Mouse (Mus musculus) testis, postnatal 10 days (tissue): Measurements from ENCODE around the gene Ndufv1.

ENCODE experiments used
- DNase-seq: peaks from one replicate; pipeline ENCODE4 v3.0.0; 2021; ENCODE audit warnings: low spot score

The Ndufv1 gene

GRCm38 (mm10) chr19:4001752-4002151 lies 10.9 kb downstream of the Ndufv1 start:
- peak; percentile 38 for DNase-seq

GRCm38 (mm10) chr19:4000949-4001525 lies 11.6 kb downstream of the Ndufv1 start:
- DNase-seq, result no peak

- DNase-seq, result peak; percentile 95
These were observed 12.3 kb downstream of the Ndufv1 start, which contains the start of the genes Nudt8 and Gm49405 for GRCm38 (mm10) chr19:4000119-4000900. Gene Nudt8 (plus strand): TSS chr19:4000580. Gene Gm49405 (plus strand): TSS chr19:4000626.

- DNase-seq, result no peak
These were observed 13.4 kb downstream of the Ndufv1 start for GRCm38 (mm10) chr19:3999121-3999730.

- no peak for DNase-seq
These were observed 14.3 kb downstream of the Ndufv1 start for GRCm38 (mm10) chr19:3998335-3998734.

- DNase-seq, result no peak
These were observed 15.4 kb downstream of the Ndufv1 start for GRCm38 (mm10) chr19:3997231-3997630.

- no peak for DNase-seq
These were observed 15.9 kb downstream of the Ndufv1 start for GRCm38 (mm10) chr19:3996747-3997146.

- DNase-seq, result no peak
These were observed 16.5 kb downstream of the Ndufv1 start for GRCm38 (mm10) chr19:3996106-3996505.

- DNase-seq, result no peak
These were observed 17.1 kb downstream of the Ndufv1 start for GRCm38 (mm10) chr19:3995505-3995904.

GRCm38 (mm10) chr19:3994932-3995331 lies 17.7 kb downstream of the Ndufv1 start:
- DNase-seq, result no peak

- DNase-seq, result no peak
These were observed 20.2 kb downstream of the Ndufv1 start, which contains the start of gene Tbx10 for GRCm38 (mm10) chr19:3992416-3992815. Gene Tbx10 (plus strand): TSS chr19:3992752.

GRCm38 (mm10) chr19:3991966-3992365 lies 20.6 kb downstream of the Ndufv1 start:
- DNase-seq, result no peak

- no peak for DNase-seq
These were observed 21.0 kb downstream of the Ndufv1 start for GRCm38 (mm10) chr19:3991562-3991961.

- no peak for DNase-seq
These were observed 21.8 kb downstream of the Ndufv1 start for GRCm38 (mm10) chr19:3990804-3991203.

GRCm38 (mm10) chr19:3988750-3989149 lies 23.9 kb downstream of the Ndufv1 start:
- DNase-seq, result no peak

- no peak for DNase-seq
These were observed 24.5 kb downstream of the Ndufv1 start for GRCm38 (mm10) chr19:3988066-3988465.

GRCm38 (mm10) chr19:3986334-3986733 lies 26.3 kb downstream of the Ndufv1 start, which contains the start of gene Acy3:
Gene Acy3 (plus strand): TSS chr19:3986570.
- peak; percentile 91 for DNase-seq

- DNase-seq, result no peak
These were observed 27.3 kb downstream of the Ndufv1 start for GRCm38 (mm10) chr19:3985261-3985681.

- DNase-seq, result no peak
These were observed 28.9 kb downstream of the Ndufv1 start for GRCm38 (mm10) chr19:3983527-3984200.

- DNase-seq, result no peak
These were observed 31.7 kb downstream of the Ndufv1 start for GRCm38 (mm10) chr19:3980917-3981316.

GRCm38 (mm10) chr19:3980309-3980708 lies 32.3 kb downstream of the Ndufv1 start:
- peak; percentile 84 for DNase-seq

- DNase-seq, result no peak
These were observed 36.7 kb downstream of the Ndufv1 start for GRCm38 (mm10) chr19:3975866-3976265.
